Mouse (Mus musculus) neural tube, embryonic 15.5 days (tissue): ENCODE data around the gene 1700015F17Rik. TPM values are rescaled to one million over a fixed set of nuclear protein-coding genes. Genes with fewer than 3 reads are reported as not detected.

ENCODE experiments used
- ATAC-seq: fragments of 200-750 bp; cut with Nextera tagmentation; 2 replicates; pipeline ENCODE4 v1.8.0; 2017; ENCODE audit warnings: mild to moderate bottlenecking, moderate TSS enrichment, moderate library complexity; ENCODE audit not compliant: low FRiP score
- H3K27ac ChIP-seq: fragments of 300-500 bp; sonication (generic); replicated peaks from 2 replicates; pipeline ENCODE4 v1.5.1; 2015; ENCODE audit warnings: mild to moderate bottlenecking, inconsistent platforms
- H3K27me3 ChIP-seq: fragments of 300-500 bp; sonication (generic); replicated peaks from 2 replicates; pipeline ENCODE4 v1.6.1; 2015; ENCODE audit warnings: inconsistent platforms
- H3K36me3 ChIP-seq: fragments of 300-500 bp; sonication (generic); 2 replicates; pipeline ENCODE4 v1.6.1; 2015; ENCODE audit warnings: inconsistent platforms
- H3K4me1 ChIP-seq: fragments of 300-500 bp; sonication (generic); 2 replicates; pipeline ENCODE4 v1.6.1; 2015; ENCODE audit warnings: inconsistent platforms
- H3K4me2 ChIP-seq: fragments of 300-500 bp; sonication (generic); 2 replicates; pipeline ENCODE4 v1.6.1; 2015; ENCODE audit warnings: inconsistent platforms, mild to moderate bottlenecking, moderate library complexity
- H3K4me3 ChIP-seq: fragments of 300-500 bp; sonication (generic); replicated peaks from 2 replicates; pipeline ENCODE4 v1.5.1; 2015; ENCODE audit warnings: mild to moderate bottlenecking, inconsistent platforms
- H3K9ac ChIP-seq: fragments of 300-500 bp; sonication (generic); replicated peaks from 2 replicates; pipeline ENCODE4 v1.6.1; 2015; ENCODE audit warnings: mild to moderate bottlenecking, inconsistent platforms
- H3K9me3 ChIP-seq: fragments of 300-500 bp; sonication (generic); replicated peaks from 2 replicates; pipeline ENCODE4 v1.6.1; 2016; ENCODE audit warnings: inconsistent platforms
- WGBS: fragments of 180-500 bp; shearing (Covaris S2); methylation state at CpG from one replicate; pipeline ENCODE4 v1.1.7; 2015; ENCODE audit warnings: mixed read lengths; 5-methylcytosine and 5-hydroxymethylcytosine counted together
- polyA plus RNA-seq: library from polyadenylated mRNA; unstranded; fragments of >200 nt; fragmentation: Nextera tagmentation; extraction: Ambion mirVana; gene quantifications from 2 replicates; pipeline ENCODE4 v1.2.1, GENCODE M21; 2015

Gene 1700015F17Rik
- not detected in 2 replicates for polyA plus RNA-seq

GRCm38 (mm10) chr5:5479043-5479442, at the start of gene 1700015F17Rik:
Gene 1700015F17Rik (minus strand): TSS chr5:5479143.
- WGBS, result 97% methylated on average over 6 of the region's 6 CpGs
- H3K4me1 ChIP-seq, result no peaks in the 10 kb centered on the region
- H3K9me3 ChIP-seq, result no peaks in the 10 kb centered on the region
- no peaks in the 10 kb centered on the region for H3K36me3 ChIP-seq
- no peak within 1 kb of the TSS for H3K27ac ChIP-seq
- H3K27me3 ChIP-seq, result no peaks in the 10 kb centered on the region
- no peak within 1 kb of the TSS for H3K9ac ChIP-seq
- H3K4me2 ChIP-seq, result no peak within 1 kb of the TSS
- no peak for ATAC-seq
- H3K4me3 ChIP-seq, result no peak within 1 kb of the TSS

GRCm38 (mm10) chr5:5515411-5515810, 36.5 kb upstream of the 1700015F17Rik start:
- ATAC-seq, result no peak
- Histone ChIP-seq H3K4me3 (peak overlapping the region; percentile 89; the same call in 1 of the 2 replicates), H3K36me3 (0 out of 2 replicates have a peak, but pooled peaks cover 3% of the 10 kb centered on the region)

GRCm38 (mm10) chr5:5514196-5515076, 35.5 kb upstream of the 1700015F17Rik start, which contains the start of gene Cldn12:
Gene Cldn12 (minus strand): TSS chr5:5514958.
- Histone ChIP-seq H3K4me1 (0 out of 2 replicates have a peak, but pooled peaks cover 5% of the 10 kb centered on the region), H3K36me3 (0 out of 2 replicates have a peak, but pooled peaks cover 5% of the 10 kb centered on the region), H3K9ac (peak within 1 kb of the TSS; percentile 80), H3K27me3 (no peaks in the 10 kb centered on the region), H3K9me3 (no peaks in the 10 kb centered on the region), H3K4me3 (peak within 1 kb of the TSS; percentile 89), H3K4me2 (peak within 1 kb of the TSS; percentile 77), H3K27ac (peak within 1 kb of the TSS; percentile 91)
- ATAC-seq, result peak; percentile 97
- WGBS, result under 1% methylated on average over 76 of the region's 79 CpGs

More at GRCm38 (mm10) chr5:5515411-5515810, 36.5 kb upstream of the 1700015F17Rik start:
- Histone ChIP-seq H3K27me3 (no peaks in the 10 kb centered on the region), H3K4me1 (0 out of 2 replicates have a peak, but pooled peaks cover 5% of the 10 kb centered on the region), H3K27ac (no peak overlapping the region), H3K4me2 (peak overlapping the region; percentile 77), H3K9me3 (no peaks in the 10 kb centered on the region), H3K9ac (no peak overlapping the region)
- 82% methylated on average over 5 of the region's 5 CpGs for WGBS

- no peak overlapping the region for H3K4me2 ChIP-seq
- no peaks in the 10 kb centered on the region for H3K9me3 ChIP-seq
- ATAC-seq, result no peak
- no peaks in the 10 kb centered on the region for H3K27me3 ChIP-seq
- H3K9ac ChIP-seq, result no peak overlapping the region
- H3K27ac ChIP-seq, result no peak overlapping the region
- H3K4me3 ChIP-seq, result no peak overlapping the region
- peaks cover 15% of the 10 kb centered on the region for H3K4me1 ChIP-seq
- H3K36me3 ChIP-seq, result 0 out of 2 replicates have a peak, but pooled peaks cover 5% of the 10 kb centered on the region
- 72% methylated on average over 3 of the region's 3 CpGs for WGBS
Measured at GRCm38 (mm10) chr5:5511401-5511800, 32.5 kb upstream of the 1700015F17Rik start.

GRCm38 (mm10) chr5:5510989-5511388, 32.0 kb upstream of the 1700015F17Rik start:
- Histone ChIP-seq H3K9ac (no peak overlapping the region), H3K4me1 (peaks cover 15% of the 10 kb centered on the region), H3K27me3 (no peaks in the 10 kb centered on the region), H3K9me3 (no peaks in the 10 kb centered on the region), H3K27ac (no peak overlapping the region), H3K4me2 (no peak overlapping the region), H3K36me3 (0 out of 2 replicates have a peak, but pooled peaks cover 5% of the 10 kb centered on the region), H3K4me3 (no peak overlapping the region)
- 71% methylated on average over 5 of the region's 5 CpGs for WGBS
- no peak for ATAC-seq

- ATAC-seq, result no peak
- WGBS, result 45% methylated on average over 10 of the region's 10 CpGs
- 0 out of 2 replicates have a peak, but pooled peaks cover 5% of the 10 kb centered on the region for H3K36me3 ChIP-seq
- no peak overlapping the region for H3K4me3 ChIP-seq
- H3K9ac ChIP-seq, result no peak overlapping the region
- peaks cover 15% of the 10 kb centered on the region for H3K4me1 ChIP-seq
- no peaks in the 10 kb centered on the region for H3K9me3 ChIP-seq
- H3K4me2 ChIP-seq, result no peak overlapping the region
- no peak overlapping the region for H3K27ac ChIP-seq
- H3K27me3 ChIP-seq, result no peaks in the 10 kb centered on the region
Measured at GRCm38 (mm10) chr5:5510304-5510887, 31.5 kb upstream of the 1700015F17Rik start.

GRCm38 (mm10) chr5:5508231-5508630, 29.3 kb upstream of the 1700015F17Rik start:
- peaks cover 10% of the 10 kb centered on the region for H3K4me1 ChIP-seq
- 0 out of 2 replicates have a peak, but pooled peaks cover 5% of the 10 kb centered on the region for H3K36me3 ChIP-seq
- WGBS, result 40% methylated on average over 10 of the region's 10 CpGs
- peak; percentile 21; the same call in 1 of the 2 replicates for ATAC-seq
- no peaks in the 10 kb centered on the region for H3K27me3 ChIP-seq
- 0 out of 2 replicates have a peak overlapping the region, but pooled peaks have one; percentile 9 for H3K4me3 ChIP-seq
- H3K27ac ChIP-seq, result no peak overlapping the region
- no peaks in the 10 kb centered on the region for H3K9me3 ChIP-seq
- H3K4me2 ChIP-seq, result peak overlapping the region; percentile 45
- H3K9ac ChIP-seq, result no peak overlapping the region

GRCm38 (mm10) chr5:5507701-5508225, 28.8 kb upstream of the 1700015F17Rik start:
- peak; percentile 79 for ATAC-seq
- H3K27me3 ChIP-seq, result no peaks in the 10 kb centered on the region
- no peak overlapping the region for H3K9ac ChIP-seq
- H3K36me3 ChIP-seq, result 0 out of 2 replicates have a peak, but pooled peaks cover 5% of the 10 kb centered on the region
- WGBS, result 21% methylated on average over 20 of the region's 20 CpGs
- peaks cover 10% of the 10 kb centered on the region for H3K4me1 ChIP-seq
- H3K27ac ChIP-seq, result 0 out of 2 replicates have a peak overlapping the region, but pooled peaks have one; percentile 38
- H3K4me3 ChIP-seq, result 0 out of 2 replicates have a peak overlapping the region, but pooled peaks have one; percentile 9
- peak overlapping the region; percentile 45 for H3K4me2 ChIP-seq
- no peaks in the 10 kb centered on the region for H3K9me3 ChIP-seq

- Histone ChIP-seq H3K9me3 (no peaks in the 10 kb centered on the region), H3K27ac (no peak overlapping the region), H3K4me1 (peaks cover 10% of the 10 kb centered on the region), H3K27me3 (no peaks in the 10 kb centered on the region), H3K36me3 (no peaks in the 10 kb centered on the region), H3K9ac (no peak overlapping the region), H3K4me3 (no peak overlapping the region), H3K4me2 (no peak overlapping the region)
- 85% methylated on average over 13 of the region's 13 CpGs for WGBS
- 0 out of 2 replicates have a peak, but pooled peaks have one; percentile 14 for ATAC-seq
Measured at GRCm38 (mm10) chr5:5504456-5504855, 25.5 kb upstream of the 1700015F17Rik start.

GRCm38 (mm10) chr5:5503381-5503780, 24.4 kb upstream of the 1700015F17Rik start:
- peaks cover 10% of the 10 kb centered on the region for H3K4me1 ChIP-seq
- no peaks in the 10 kb centered on the region for H3K9me3 ChIP-seq
- no peak overlapping the region for H3K4me3 ChIP-seq
- no peaks in the 10 kb centered on the region for H3K36me3 ChIP-seq
- H3K4me2 ChIP-seq, result no peak overlapping the region
- no peak for ATAC-seq
- H3K27me3 ChIP-seq, result no peaks in the 10 kb centered on the region
- no peak overlapping the region for H3K9ac ChIP-seq
- H3K27ac ChIP-seq, result no peak overlapping the region
- 84% methylated on average over 4 of the region's 4 CpGs for WGBS

GRCm38 (mm10) chr5:5501583-5501982, 22.6 kb upstream of the 1700015F17Rik start:
- no peak overlapping the region for H3K4me2 ChIP-seq

More at GRCm38 (mm10) chr5:5501583-5501982, 22.6 kb upstream of the 1700015F17Rik start:
- no peaks in the 10 kb centered on the region for H3K36me3 ChIP-seq
- 92% methylated on average over 2 of the region's 2 CpGs for WGBS
- no peak overlapping the region for H3K27ac ChIP-seq
- no peak for ATAC-seq
- H3K9ac ChIP-seq, result no peak overlapping the region
- no peaks in the 10 kb centered on the region for H3K27me3 ChIP-seq
- no peak overlapping the region for H3K4me3 ChIP-seq
- H3K9me3 ChIP-seq, result no peaks in the 10 kb centered on the region
- H3K4me1 ChIP-seq, result no peaks in the 10 kb centered on the region
